Comparison of ENCODE assay signal across 8 mouse cellular contexts in the genomic region with DNA sequence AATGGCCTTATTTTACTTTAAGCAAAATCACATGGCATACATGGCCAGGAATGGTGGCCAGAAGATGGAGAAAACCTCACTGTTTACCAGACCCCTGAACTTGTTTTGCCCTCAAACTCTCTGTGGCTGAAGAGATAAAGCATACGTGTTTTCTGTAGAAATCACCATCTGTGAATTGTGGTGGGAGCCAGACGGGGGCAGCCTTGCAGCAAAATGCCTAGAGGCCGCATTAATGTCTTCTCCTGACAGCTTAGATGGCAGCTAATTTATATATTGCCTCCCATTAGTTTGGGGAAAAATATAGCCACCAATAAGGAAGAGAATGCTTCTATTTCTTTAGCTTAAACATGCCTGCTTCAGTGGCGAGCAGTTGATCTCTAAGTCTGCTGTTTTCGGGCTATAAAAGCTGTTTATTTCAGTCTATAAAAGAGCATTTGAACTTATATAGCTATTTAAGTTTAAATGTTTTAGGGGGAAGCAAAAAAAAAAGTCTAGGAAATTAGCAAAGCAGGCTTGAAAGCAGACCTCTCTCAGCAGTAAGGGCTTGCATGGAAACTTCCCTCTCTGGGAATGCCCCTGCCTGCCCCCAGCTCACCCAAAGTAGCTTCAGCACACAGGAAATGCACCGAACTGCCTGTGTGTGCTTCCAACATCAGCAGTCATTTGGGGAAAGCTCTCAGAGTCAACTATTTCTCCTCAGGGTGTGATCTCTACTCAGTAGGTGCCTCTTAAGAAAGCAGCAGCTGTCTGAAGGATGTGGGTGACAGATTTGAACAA.
DNase-seq lines count a peak whose midpoint lies in the region; ATAC-seq and TF ChIP-seq lines count a peak whose summit lies in the region.
"Had no signal": no experiment of that assay in that cellular context is flagged by ENCODE, and none has a peak within 500 bp of the region (broad histone marks: within the 10 kb centered on the region; RNA-seq: fewer than 3 reads in every experiment).

No protein-coding gene starts in this region.

- no peak for ATAC-seq in liver, embryonic 11.5 days (replicated peaks; ENCODE audit: low FRiP score)
- ATAC-seq in limb, embryonic 11.5 days (ENCODE audit: insufficient number of reproducible peaks, low FRiP score, low TSS enrichment, low read depth) = no peak

- no peaks in the 10 kb centered on the region for H3K9me3 ChIP-seq in liver, embryonic 11.5 days (ENCODE audit: control insufficient read depth, low read length)
- no peaks in the 10 kb centered on the region for H3K9me3 ChIP-seq in limb, embryonic 11.5 days (ENCODE audit: control insufficient read depth, low read length)
- H3K9me3 ChIP-seq: heart, embryonic 12.5 days had no signal

- H3K4me2 ChIP-seq in liver, embryonic 11.5 days = no peak overlapping the region
- no peak overlapping the region for H3K4me2 ChIP-seq in limb, embryonic 11.5 days (ENCODE audit: low read depth, severe bottlenecking)
- H3K4me2 ChIP-seq: heart, embryonic 12.5 days had no signal

- intact Hi-C loops in heart, postnatal 10 days (cut with DNase I) = loop anchor here (10.0 kb wide), 1 partner anchor 778 kb away; the partner anchor contains the start of gene Mafb

- H3K36me3 ChIP-seq in liver, adult 2 months (ENCODE audit: control insufficient read depth, insufficient read depth, low read length) = no peaks in the 10 kb centered on the region
- H3K36me3 ChIP-seq in liver, embryonic 11.5 days (ENCODE audit: control insufficient read depth, insufficient read depth, low read length) = no peaks in the 10 kb centered on the region
- H3K36me3 ChIP-seq in limb, embryonic 11.5 days (ENCODE audit: control insufficient read depth, insufficient read depth, low read length) = no peaks in the 10 kb centered on the region
- H3K36me3 ChIP-seq: heart, embryonic 12.5 days had no signal

- H3K79me2 ChIP-seq in liver, adult 2 months (ENCODE audit: control insufficient read depth, insufficient read depth, low read length) = no peaks in the 10 kb centered on the region

- DNase-seq in heart, postnatal 4 days = peak; percentile 24
- no peak for DNase-seq in heart, postnatal 10 days
- DNase-seq in liver, adult 2 months (ENCODE audit: extremely low read depth, low read depth, low spot score) = no peak
- no peak for DNase-seq in liver, embryonic 11.5 days (ENCODE audit: low spot score)
- DNase-seq in embryo, embryonic 10.5 days (ENCODE audit: low spot score) = peak; percentile 61
- DNase-seq in limb, embryonic 11.5 days (ENCODE audit: low spot score) = peak; percentile 64
- DNase-seq in spleen, adult 12 weeks (ENCODE audit: low spot score) = no peak

- TF ChIP-seq CTCF in liver, adult 2 months (IDR thresholded peaks at IDR 0.05; ENCODE audit: low read depth, low read length) = 0 out of 2 replicates have a peak, but pooled peaks have one; percentile 13

- H3K9ac ChIP-seq in liver, adult 2 months (ENCODE audit: low read depth, low read length) = no peak overlapping the region
- H3K9ac ChIP-seq in liver, embryonic 11.5 days (ENCODE audit: low read depth, low read length) = no peak overlapping the region
- no peak overlapping the region for H3K9ac ChIP-seq in limb, embryonic 11.5 days (ENCODE audit: low read length)
- H3K9ac ChIP-seq: heart, embryonic 12.5 days had no signal

- H3K27me3 ChIP-seq in liver, adult 2 months (ENCODE audit: control insufficient read depth, insufficient read depth, low read length) = no peaks in the 10 kb centered on the region
- no peaks in the 10 kb centered on the region for H3K27me3 ChIP-seq in liver, embryonic 11.5 days (replicated peaks; ENCODE audit: control insufficient read depth, insufficient read depth, low read length)
- H3K27me3 ChIP-seq in limb, embryonic 11.5 days (ENCODE audit: control insufficient read depth, insufficient read depth, low read length) = 0 out of 2 replicates have a peak, but pooled peaks cover 2% of the 10 kb centered on the region
- H3K27me3 ChIP-seq: heart, embryonic 12.5 days had no signal

- no peak overlapping the region for H3K27ac ChIP-seq in liver, adult 2 months (replicated peaks; ENCODE audit: insufficient read depth, low read depth, low read length)
- H3K27ac ChIP-seq in liver, embryonic 11.5 days (ENCODE audit: low read depth, low read length) = no peak overlapping the region
- no peak overlapping the region for H3K27ac ChIP-seq in limb, embryonic 11.5 days (replicated peaks; ENCODE audit: low read depth, low read length)

- no peak overlapping the region for H3K4me3 ChIP-seq in liver, adult 2 months (ENCODE audit: insufficient read depth, low read depth, low read length)
- no peak overlapping the region for H3K4me3 ChIP-seq in liver, embryonic 11.5 days (ENCODE audit: low read depth, low read length)
- H3K4me3 ChIP-seq in limb, embryonic 11.5 days (ENCODE audit: low read depth, low read length) = no peak overlapping the region
- H3K4me3 ChIP-seq: heart, embryonic 12.5 days had no signal

- no peak for TF ChIP-seq POLR2A in liver, adult 2 months (IDR thresholded peaks at IDR 0.05; ENCODE audit: extremely low read depth, insufficient read depth, low read length)

- WGBS in liver, adult 2 months = 52% methylated on average over 6 of the region's 6 CpGs
- 53% methylated on average over 6 of the region's 6 CpGs for WGBS in liver, embryonic 11.5 days
- WGBS in limb, embryonic 11.5 days = 8% methylated on average over 6 of the region's 6 CpGs

- no peaks in the 10 kb centered on the region for H3K4me1 ChIP-seq in liver, adult 2 months (ENCODE audit: control insufficient read depth, insufficient read depth, low read length)
- H3K4me1 ChIP-seq in liver, embryonic 11.5 days (replicated peaks; ENCODE audit: control insufficient read depth, insufficient read depth, low read length) = no peaks in the 10 kb centered on the region
- H3K4me1 ChIP-seq in limb, embryonic 11.5 days (ENCODE audit: control insufficient read depth, insufficient read depth, low read length) = peaks cover 6% of the 10 kb centered on the region; the same call in 1 of the 2 replicates
- H3K4me1 ChIP-seq: heart, embryonic 12.5 days had no signal

Comparison
In these comparisons a context has a peak if more than half of its experiments do, and no peak if none do; other contexts are left out.
1. DNase-seq: peak in heart, postnatal 4 days (single experiment), embryo, embryonic 10.5 days (single experiment) and limb, embryonic 11.5 days (single experiment); none in heart, postnatal 10 days (0 of 2), liver, adult 2 months (single experiment), liver, embryonic 11.5 days (single experiment) and spleen, adult 12 weeks (single experiment).